Mouse (Mus musculus): ENCODE data around the gene Comtd1. TPM values are rescaled to one million over a fixed set of nuclear protein-coding genes. Genes with fewer than 3 reads are reported as not detected.

Comtd1 gene
- 14.7 and 18.3 TPM in 2 replicates for polyA plus RNA-seq (2015; fragmentation: Nextera tagmentation; extraction: Ambion mirVana)

GRCm38 (mm10) chr14:21848166-21849154 is at the start of gene Comtd1:
Comtd1 (minus strand) TSS chr14:21848977.

DNA sequence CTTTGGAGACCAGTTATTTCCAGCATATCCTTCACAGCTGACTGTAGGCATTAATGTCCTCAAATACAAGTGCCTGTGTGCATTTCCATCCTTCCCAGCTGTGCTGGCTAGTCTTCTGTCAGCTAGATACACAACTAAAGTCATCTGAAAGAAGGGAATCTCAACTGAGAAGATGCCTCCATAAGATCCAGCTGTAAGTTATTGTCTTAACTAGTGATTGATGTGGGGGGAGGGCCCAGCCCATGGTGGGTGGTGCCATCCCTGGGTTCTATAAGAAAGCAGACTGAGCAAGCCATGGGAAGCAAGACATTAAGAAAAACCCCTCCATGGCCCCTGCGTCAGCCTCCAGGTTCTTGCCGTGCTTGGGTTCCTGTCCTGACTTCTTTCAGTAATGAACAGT is 23.8 kb downstream of the Comtd1 start, which contains the start of gene Vdac2:
Vdac2 (plus strand) TSS at position 301 of the 400 bp plus-strand sequence.

Other genes starting within 250 kb of the Comtd1 start
- 20.9 and 25.1 TPM in 2 replicates for gene Dupd1, start 134.4 kb downstream of the Comtd1 start, polyA plus RNA-seq (2015; fragmentation: Nextera tagmentation; extraction: Ambion mirVana)
- 8.6 and 9.7 TPM in 2 replicates for gene Samd8, start 98.4 kb downstream of the Comtd1 start, polyA plus RNA-seq (2015; fragmentation: Nextera tagmentation; extraction: Ambion mirVana)
- gene Dusp13, start 97.8 kb downstream of the Comtd1 start, polyA plus RNA-seq (2015; fragmentation: Nextera tagmentation; extraction: Ambion mirVana), result 16.8 and 16.9 TPM in 2 replicates
- 399 and 408 TPM in 2 replicates for gene Vdac2, start 23.7 kb downstream of the Comtd1 start, polyA plus RNA-seq (2015; fragmentation: Nextera tagmentation; extraction: Ambion mirVana)
- 4.7 and 7.7 TPM in 2 replicates for gene Zfp503, start 140.6 kb upstream of the Comtd1 start, polyA plus RNA-seq (2015; fragmentation: Nextera tagmentation; extraction: Ambion mirVana)
- 0.50 and 0.71 TPM in 2 replicates for gene Lrmda, start 170.7 kb upstream of the Comtd1 start, polyA plus RNA-seq (2015; fragmentation: Nextera tagmentation; extraction: Ambion mirVana)

All from skeletal muscle tissue, postnatal 0 days (tissue).